Mouse (Mus musculus): Measurements from ENCODE around the gene Ly6f.
"Not testable (repeated sequence)": the region's sequence is repeated elsewhere in the genome, so short reads cannot be mapped to it uniquely, and the experiment has no call there.

Ly6f gene

DNA sequence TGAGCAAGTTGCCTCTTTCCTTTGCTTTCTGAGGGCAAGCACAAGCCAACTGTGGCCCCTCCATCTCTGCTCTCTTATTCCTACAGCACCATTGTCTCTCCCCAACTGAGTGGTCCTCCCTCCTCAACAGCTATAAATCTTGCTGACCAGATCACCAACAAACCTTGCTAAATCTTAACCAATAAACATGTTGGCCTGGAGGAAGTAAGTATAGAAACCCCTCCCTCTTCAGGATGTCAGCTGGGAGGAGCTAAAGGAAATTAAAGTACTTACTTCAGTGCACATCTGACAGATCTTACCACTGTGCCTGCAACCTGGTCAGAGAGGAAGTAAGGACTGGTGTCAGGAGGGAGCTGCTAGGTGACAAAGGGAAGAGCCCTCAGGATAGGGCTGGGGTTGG lies at the start of gene Ly6f:
Gene Ly6f, plus strand, starts transcription at position 301 of the 400 bp plus-strand sequence.
- DNase-seq (ENCODE audit: low spot score), result no peak

DNA sequence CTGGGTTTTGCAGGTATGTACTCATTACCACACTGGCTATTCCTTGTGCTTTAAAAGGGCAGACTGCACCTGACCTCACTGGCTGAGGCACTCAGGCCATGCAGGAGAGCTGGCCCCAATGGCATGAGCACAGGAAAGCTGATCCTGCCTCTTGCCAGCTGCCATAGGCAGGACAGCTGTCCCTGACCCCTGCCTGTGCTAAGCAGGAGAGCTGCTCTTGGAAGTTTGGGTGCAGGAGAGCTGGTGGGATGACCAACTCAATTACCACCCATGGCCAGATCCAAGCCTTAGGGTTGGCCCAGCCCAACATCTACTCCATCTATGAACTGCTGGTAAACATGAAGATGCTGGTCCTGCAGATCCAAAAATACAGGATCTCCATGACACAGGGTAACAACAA lies 46.3 kb upstream of the Ly6f start:
- DNase-seq (ENCODE audit: low spot score), result no peak

DNA sequence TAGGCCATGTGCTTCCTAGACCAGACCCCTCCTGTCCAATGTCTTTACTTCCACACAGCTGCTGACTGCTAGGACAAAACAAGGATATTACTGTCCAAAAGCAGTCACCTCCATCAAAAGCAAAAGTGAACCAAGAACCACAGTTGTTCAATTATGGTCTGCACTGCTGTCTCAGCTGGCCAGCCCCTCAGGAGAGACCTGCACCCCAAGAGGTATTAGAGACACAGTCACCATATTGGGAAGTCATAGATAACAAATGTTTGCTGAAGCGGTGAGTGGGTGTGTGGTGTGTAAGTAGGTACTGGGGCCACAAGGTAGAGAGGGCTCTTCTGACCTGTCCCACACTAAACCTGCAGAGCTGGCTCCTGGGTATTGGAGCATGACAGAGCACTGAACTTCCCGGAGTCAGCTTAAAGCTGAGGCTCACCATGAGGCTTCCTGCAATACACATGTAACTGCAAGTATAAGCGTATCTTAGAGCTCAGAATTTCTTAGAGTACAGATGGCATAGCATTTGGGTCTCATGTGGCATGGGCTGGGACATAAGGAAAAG lies 30.4 kb upstream of the Ly6f start:
- no peak for DNase-seq (ENCODE audit: low spot score)

DNA sequence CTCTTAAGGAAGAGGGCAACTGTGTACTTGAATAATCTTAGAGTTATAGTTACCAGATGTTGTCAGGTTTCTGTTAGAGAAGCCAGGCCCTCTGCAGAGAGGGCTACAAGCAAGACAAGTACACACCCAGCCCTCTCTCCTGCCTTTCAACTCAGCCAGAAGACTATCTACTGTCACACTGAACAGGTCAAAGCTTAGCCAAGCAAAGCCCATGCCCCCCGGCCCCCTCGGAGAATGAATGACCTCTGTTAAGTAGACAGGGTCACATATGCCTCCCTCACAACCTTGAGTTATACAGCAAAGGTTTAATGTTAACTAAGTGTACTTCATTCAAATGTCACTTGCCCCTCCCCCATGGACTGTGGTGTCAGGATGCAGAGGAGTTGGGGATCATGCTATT lies 27.7 kb upstream of the Ly6f start:
- DNase-seq (ENCODE audit: low spot score), result no peak

DNA sequence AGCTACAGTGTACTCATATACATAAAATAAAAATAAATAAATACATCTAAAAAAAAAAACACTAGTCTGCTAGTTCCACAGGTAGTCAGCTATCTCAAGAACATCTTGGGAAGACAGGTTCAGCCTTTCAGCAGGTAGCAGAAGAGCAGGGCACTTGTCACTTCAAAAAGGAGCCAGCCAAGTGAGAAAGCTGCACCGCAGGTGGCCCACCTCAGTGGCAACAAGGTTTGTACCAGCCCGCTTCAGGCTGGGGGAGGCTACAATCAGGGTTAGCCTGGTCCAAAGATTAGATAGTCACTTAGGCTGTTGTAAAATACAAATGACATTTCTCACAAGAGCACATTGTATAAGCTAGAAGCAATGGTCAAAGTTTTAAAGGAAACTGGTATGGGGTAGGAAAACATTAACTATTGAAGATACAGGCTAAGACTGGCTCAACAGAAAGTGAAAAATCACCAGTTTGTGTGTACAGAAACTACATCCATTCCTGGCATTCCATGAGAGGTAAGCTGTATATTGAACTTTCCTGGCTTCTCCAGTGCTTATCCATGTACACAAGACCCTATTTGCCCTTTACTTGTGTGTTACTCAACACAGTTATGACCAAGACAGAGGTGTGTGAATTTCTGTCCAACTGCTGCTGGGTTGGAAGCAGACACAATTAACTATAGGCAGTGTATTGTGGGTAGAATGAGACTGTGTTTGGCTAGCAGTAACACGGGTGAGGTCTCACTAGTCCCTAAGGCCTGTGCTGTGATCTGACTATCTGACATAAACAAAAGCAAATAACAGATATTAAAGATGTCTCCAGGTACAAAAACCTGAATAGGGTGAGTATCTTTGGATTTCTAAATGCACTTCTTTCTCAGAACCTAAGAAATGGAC lies 25.2 kb upstream of the Ly6f start:
- DNase-seq (ENCODE audit: low spot score), result no peak

DNA sequence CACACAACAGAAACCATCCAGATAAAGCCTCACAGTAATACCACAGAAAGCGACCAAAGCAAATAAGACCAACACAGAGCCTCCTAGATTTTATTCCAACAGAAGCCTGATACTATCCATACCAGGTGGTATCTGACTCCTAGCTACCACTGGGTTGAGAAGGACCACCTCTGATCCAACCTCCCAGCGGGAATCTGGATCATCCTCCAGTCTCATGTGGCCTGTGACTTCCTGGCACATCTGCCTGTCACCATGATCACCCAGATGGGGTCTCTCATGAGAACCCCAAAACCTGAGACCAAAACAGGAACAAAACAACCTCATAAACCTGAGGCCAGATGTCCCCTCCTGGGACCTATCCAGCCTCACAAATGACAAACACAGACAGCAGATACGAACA lies 13.6 kb upstream of the Ly6f start:
- no peak for DNase-seq (ENCODE audit: low spot score)

DNA sequence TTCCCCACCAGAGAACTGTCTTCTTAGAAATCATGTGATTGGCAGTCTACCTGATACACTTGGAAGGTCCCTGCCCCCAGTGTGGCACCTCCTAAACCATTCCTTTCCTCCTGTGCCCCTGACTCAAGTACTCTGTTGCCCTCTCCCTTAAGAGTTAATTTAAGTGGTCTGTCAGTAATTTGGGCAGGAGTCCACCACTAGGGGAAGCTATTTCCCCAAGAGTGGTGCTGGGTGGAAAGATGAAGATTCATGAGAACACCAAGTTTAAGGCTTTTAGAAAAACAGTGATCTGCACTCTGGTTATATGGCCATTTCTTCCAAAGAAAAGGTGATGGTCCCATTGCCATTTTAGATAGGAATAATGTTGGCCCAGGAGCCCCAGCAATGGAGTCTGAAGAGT lies 2.4 kb upstream of the Ly6f start:
- no peak for DNase-seq (ENCODE audit: low spot score)

DNA sequence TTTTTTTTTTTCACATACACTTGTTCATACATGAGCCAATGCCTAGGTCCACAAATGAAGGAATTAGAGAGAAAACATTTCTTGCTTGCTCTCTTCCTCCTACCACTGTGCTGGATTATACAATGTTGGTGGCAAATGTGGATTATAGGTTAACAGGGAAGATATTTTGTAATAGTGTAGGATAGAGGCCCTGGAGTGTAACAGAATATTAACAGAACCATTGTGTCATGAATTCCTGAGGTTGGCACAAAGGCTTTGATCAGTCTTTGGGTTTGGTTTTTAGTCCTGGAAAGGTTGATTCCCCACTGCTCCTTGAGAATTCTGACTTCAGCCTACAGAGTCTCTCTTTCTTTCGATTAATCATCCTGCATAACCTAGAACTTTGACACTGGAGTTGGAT lies 1.6 kb upstream of the Ly6f start:
- DNase-seq (ENCODE audit: low spot score), result no peak

DNA sequence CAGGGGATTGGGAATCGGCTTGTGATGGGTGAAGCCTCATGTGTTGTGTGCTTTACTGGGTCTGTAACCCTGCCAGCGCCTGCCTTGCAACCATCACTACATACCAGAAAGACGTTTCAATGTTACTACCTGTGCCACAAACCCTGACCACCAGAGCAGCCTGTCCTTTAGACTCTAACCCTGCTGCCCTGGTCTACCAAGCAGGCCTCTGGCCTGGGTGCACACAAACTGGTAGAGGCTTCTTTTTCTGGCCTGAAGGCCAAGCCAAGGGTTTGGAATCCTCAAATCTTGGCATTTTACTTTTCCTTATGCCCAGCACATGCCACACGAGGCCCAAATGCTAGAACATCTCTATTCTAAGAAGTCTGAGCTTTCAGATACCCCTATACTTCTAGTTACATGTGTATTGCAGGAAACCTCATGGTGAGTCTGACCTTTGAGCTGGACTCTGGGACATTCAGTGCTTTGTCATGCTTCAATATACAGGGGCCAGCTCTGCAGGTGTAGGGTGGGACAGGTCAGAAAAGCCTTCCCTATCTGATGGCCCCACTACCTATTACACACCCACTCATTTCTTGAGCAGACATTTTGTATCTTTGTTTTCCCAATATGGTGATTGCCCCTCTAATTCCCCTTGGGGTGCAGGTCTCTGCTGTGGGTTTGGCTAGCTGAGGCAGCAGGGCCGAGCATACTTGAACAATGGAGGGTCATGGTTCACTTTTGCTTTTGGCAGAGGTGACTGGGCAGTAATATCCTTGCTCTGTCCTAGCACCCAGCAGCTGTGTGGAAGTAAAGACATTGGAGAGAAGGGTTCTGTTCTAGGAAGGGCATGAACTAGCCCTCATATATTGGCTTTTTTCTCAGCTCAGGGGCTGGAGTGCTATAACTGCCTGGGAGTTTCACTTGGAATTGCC lies 952 bp downstream of the Ly6f start:
- no peak for DNase-seq (ENCODE audit: low spot score)

DNA sequence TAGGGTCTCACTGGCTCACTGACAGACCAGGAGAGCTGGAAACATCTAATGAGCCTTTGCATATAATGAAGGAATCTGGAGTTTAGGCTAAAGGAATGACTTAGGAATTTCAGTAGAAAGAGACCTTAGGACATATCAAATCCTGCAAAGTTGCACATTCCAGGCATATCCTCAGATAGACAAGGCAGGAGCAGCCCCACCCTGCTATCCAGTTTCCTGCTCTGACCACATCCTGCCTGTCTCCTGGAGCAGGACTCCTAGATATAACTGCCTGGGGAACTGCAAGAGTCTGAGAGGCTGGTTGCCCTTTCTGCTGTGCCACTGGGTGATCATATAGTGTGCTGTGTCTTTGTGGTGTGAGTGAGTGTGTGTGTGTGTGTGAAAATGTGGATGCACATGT lies 1.9 kb downstream of the Ly6f start:
- no peak for DNase-seq (ENCODE audit: low spot score)

DNA sequence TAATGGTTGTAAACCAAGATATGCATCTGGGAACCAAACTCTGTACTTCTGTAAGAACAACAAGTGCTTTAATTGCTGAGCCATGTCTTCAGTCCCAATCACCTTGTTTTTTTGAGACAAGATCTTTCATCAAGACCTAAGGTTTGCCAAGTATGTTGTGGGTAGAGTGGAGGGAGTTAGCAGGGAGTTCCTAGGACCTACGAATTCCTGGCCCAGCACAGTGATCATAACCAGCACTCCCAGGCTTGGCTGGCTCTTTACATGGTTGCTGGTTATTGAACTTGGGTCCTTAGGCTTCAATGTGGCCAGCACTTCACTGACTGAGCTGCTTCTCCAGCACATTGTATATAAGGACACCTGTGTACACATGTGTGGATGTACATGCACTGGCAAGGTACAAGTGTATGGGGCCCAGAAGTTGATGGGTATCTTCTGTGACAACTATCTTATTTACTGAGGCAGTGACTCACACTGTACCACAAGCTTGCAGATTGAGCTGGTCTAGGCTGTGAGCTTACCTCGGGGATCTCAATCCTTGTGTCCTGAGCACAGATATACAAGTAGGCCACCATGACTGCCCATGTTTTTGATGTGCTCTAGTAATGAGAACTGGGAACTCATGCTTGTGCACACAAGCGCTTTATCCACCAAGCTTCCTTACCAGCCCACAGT lies 2.6 kb downstream of the Ly6f start:
- DNase-seq (ENCODE audit: low spot score), result no peak

DNA sequence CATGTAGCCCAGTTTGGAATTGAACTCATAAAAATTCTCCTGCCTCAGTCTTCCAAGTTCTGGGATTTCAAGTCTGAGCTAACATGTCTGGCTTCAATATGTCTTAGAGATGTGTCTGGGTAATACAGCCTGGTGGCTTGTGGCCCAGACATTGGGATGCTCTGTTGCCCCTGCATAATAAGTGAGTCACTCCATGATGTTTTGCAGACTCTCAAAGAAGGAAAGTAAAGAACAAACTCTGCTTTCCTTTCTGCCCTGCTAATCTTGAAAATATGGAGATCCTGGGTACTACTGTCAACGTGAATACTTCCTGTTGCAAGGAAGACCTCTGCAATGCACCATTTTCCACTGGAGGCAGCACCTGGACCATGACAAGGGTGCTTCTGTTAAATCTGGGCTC lies 3.2 kb downstream of the Ly6f start:
- no peak for DNase-seq (ENCODE audit: low spot score)

DNA sequence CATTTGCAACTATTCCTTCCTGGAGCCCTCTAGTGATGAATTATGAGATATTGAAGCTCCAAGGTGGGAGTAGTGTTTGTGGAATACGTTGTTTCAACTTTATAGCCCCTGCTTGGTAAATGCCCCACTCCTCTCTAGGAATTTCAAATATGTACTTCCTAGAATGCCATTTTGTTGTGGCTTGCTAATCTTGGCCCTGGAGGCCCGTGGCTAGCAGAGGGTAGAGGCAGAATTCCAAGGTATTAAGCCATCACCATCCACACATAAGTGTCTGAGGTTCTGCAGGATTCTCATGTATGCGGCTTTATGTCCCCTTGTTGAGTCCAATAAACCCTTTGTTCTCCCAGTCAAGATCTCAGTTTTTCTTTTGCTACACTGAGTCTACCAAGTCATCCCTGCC lies 3.7 kb downstream of the Ly6f start:
- no peak for DNase-seq (ENCODE audit: low spot score)

DNA sequence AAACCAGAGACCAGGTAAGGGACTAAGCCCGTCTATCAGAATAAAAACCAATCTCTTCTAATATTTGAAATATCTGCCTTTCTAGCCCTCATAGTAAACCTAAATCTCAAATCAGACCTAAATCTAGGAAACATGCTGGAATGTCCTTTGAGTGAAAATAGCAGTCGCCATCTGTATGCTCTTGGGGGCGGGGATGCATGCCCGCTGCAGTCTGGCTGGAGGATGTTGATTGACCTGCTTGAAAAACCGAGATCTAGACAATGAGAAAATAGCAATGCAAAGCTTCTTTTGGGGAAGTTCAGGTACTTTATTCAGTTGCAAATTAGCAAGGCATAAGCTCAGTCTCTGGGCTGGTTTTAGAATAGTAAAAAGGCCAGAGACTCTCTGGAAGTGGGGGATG lies 13.8 kb downstream of the Ly6f start:
- not testable (repeated sequence) for DNase-seq (ENCODE audit: low spot score)

DNA sequence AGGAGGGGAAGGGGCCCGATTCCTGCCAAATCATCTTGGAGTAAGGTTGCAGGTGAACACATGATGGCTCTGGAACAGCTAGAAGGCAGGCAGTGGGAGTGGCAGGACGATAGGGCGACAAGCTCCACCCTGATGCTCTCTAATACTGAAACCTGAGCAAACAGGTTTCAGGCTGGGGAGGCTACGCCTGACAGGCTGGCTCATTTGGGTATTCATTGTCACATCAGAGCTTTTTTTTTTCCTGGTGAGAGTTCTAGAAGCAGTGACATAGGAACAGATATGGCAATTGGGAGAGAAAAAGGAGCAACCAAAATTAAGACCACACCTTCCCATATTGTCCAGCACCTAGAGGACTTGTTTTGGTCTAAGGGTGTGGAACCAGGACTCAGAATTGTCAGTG lies 18.3 kb downstream of the Ly6f start:
- DNase-seq (ENCODE audit: low spot score), result not testable (repeated sequence)

DNA sequence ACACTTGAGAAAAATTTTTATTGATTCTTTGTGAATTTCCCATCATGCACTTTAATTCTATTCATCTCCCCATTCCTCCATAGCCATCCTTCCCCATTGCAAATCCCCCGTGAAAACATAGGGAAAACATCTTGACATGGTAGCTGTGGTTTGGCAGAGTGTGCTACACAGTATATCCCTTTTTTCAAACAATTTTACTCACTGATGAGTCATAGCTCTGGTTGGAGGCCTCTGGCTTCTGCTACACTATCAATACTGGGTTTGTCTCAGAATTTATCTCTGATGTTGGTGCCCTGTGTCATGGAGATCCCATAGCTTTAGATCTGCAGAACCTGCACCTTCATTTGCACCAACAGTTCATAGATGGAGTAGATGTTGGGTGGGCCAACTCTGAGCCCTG lies 24.2 kb downstream of the Ly6f start:
- DNase-seq (ENCODE audit: low spot score), result no peak

DNA sequence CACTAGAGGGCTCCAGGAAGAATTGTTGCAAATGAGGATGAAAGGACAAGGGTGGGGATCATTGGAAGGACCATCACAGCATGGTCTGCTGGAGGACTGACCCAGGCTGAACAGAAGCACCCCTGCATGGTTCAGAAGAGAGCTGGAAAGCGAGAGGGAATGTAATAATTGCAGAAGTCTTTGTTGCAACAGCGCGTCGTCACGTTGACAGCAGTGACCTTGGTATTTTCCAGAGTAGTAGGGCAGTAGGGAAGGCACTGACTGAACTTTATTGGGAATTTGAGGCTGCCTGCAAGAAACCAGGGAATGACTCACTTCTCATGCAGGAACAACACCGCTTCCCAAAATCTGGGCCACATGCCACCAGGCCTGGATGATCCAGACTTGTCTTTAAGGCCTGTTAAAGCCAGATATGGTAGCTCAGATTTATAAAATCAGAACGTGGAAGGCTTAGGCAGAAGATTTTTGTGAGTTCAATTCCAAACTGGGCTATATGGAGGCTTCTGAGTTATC lies 25.7 kb downstream of the Ly6f start:
- no peak for DNase-seq (ENCODE audit: low spot score)

DNA sequence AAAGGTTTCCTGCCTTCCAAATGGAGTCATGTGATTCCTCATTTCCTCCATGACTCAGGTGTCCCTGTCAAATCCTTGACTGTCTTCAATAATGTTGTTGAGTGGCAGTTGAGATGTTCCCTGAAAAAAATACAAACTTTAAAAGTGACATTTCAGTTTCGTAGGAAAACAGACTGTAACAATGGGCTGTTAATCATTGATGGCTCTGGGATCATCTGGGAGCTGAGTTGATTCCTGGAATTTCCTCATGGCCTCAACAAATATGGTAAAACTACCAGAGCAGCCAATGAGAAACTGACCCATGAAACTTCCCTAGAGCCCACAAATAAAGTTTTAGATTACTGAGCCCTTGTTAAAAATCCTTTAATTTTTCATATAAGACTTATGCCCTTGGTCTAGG lies 37.9 kb downstream of the Ly6f start:
- no peak for DNase-seq (ENCODE audit: low spot score)

DNA sequence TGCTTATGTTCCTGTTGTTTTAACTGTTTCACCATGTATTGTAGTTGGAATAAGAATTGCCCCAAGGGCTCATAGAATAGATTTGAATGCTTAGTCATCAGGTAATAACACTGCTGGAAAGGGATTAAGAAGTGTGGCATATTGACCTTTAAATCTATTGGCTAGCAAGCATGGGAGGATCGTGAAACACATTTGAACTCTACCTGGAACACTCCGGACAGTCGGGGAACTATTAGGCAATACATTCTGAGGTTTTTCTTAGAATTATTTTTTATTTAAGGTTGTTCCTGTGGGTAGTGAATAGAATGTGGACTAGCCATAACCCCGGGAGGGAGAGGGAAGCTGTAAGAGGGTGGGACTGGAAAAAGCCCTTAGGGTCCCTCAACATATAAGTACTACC lies 41.0 kb downstream of the Ly6f start:
- no peak for DNase-seq (ENCODE audit: low spot score)

DNA sequence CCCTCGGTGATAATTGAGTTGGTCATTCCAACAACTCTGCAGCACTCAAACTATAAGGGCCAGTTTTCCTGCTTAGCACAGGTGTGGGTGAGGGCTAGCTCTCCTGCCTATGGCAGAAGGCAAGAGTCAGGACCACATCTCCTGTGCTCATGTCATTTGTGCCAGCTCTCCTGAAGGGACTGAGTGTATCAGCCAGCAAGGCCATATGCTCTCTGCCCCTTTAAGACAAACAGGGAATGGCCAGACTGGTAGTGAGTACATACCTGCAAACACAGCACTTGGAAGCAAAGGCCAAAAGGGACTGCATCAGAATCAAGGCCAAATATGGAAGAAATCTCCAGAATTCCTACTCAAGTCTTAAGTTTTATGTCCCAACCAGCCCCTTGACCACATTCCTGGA lies 41.7 kb downstream of the Ly6f start:
- DNase-seq (ENCODE audit: low spot score), result no peak

DNA sequence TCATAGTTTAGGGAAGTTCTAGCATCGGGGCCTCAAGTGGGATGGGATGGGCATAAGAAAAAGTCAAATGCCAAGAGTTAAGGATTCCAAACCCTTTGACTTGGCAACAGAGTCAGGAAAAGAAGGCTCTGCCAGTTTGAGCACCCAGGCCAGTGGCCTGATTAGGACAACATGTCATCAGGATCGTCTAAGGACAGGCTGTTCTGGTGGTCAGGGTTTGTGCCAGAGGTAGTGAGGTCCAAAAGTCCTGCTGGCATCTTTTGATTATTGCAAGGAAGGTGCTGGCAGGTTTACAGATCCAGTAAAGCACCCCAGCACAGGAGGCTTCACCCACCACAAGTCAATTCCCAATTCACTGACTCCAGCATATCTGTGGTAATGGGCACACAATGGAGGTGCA lies 46.2 kb downstream of the Ly6f start:
- no peak for DNase-seq (ENCODE audit: low spot score)

DNA sequence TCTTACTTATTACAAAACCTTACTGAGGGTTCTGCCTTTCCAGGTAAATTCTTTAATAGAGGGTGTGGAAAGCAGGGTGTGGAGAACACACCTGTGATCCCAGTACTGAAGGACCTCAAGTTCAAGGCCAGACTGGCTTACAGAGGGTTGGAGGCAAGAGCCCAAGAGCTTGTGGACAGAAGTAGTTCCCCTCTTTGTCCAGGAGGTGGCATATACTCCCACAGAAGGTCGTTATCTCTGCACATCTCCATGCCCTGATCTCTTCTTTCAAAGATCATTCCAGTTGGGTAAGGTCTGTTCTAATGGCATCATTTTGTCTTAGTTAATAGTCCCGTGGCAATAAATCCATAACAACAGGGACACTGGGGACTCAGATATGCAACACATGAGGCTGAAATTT lies 49.0 kb downstream of the Ly6f start:
- DNase-seq (ENCODE audit: low spot score), result no peak

Data from embryo, embryonic 10 days (tissue).